Mouse (Mus musculus) hindbrain, postnatal 0 days (tissue): ENCODE measurements around the gene Fbxw18. TPM values are rescaled to one million over a fixed set of nuclear protein-coding genes. Genes with fewer than 3 reads are reported as not detected.
A peak's percentile ranks its signal among the peaks of the same experiment; 100 is the strongest.
"Not testable (repeated sequence)": the region's sequence is repeated elsewhere in the genome, so short reads cannot be mapped to it uniquely, and the experiment has no call there.

Experiments used
- ATAC-seq: fragments of 200-750 bp; cut with Nextera tagmentation; 2 replicates; pipeline ENCODE4 v1.8.0; 2017; ENCODE audit warnings: mild to moderate bottlenecking, moderate TSS enrichment, moderate library complexity
- DNase-seq: peaks from one replicate; pipeline ENCODE4 v3.0.0-alpha.2; 2015; ENCODE audit warnings: low spot score
- H3K27ac ChIP-seq: fragments of 300-500 bp; sonication (generic); 2 replicates; pipeline ENCODE4 v1.5.1; 2014; ENCODE audit warnings: mild to moderate bottlenecking
- H3K27me3 ChIP-seq: fragments of 300-500 bp; sonication (generic); 2 replicates; pipeline ENCODE4 v1.6.1; 2014; ENCODE audit warnings: low read length, mixed read lengths; ENCODE audit not compliant: insufficient read depth
- H3K36me3 ChIP-seq: fragments of 300-500 bp; sonication (generic); 2 replicates; pipeline ENCODE4 v1.6.1; 2014; ENCODE audit warnings: low read length, mixed read lengths; ENCODE audit not compliant: insufficient read depth
- H3K4me1 ChIP-seq: fragments of 300-500 bp; sonication (generic); 2 replicates; pipeline ENCODE4 v1.6.1; 2014; ENCODE audit warnings: antibody characterized with exemption, low read length, mixed read lengths; ENCODE audit not compliant: insufficient read depth
- H3K4me2 ChIP-seq: fragments of 300-500 bp; sonication (generic); 2 replicates; pipeline ENCODE4 v1.6.1; 2014; ENCODE audit warnings: low read depth, mild to moderate bottlenecking, low read length, moderate library complexity, mixed read lengths
- H3K4me3 ChIP-seq: fragments of 300-500 bp; sonication (generic); 2 replicates; pipeline ENCODE4 v1.5.1; 2014; ENCODE audit warnings: low read length
- H3K9ac ChIP-seq: fragments of 300-500 bp; sonication (generic); replicated peaks from 2 replicates; pipeline ENCODE4 v1.6.1; 2014; ENCODE audit warnings: mild to moderate bottlenecking, low read length, moderate library complexity, mixed read lengths
- H3K9me3 ChIP-seq: fragments of 300-500 bp; sonication (generic); 2 replicates; pipeline ENCODE4 v1.6.1; 2016; ENCODE audit warnings: low read length, mixed read lengths
- CTCF ChIP-seq: IDR thresholded peaks from 2 replicates; pipeline ENCODE4 v1.5.1; 2016; ENCODE audit warnings: antibody characterized with exemption, control low read depth, low read depth
- WGBS: fragments of 180-500 bp; shearing (Covaris S2); extraction: QIAGEN DNeasy Blood & Tissue Kit; methylation state at CpG from one replicate; pipeline ENCODE4 v1.1.7; 2014; 5-methylcytosine and 5-hydroxymethylcytosine counted together
- polyA plus RNA-seq: library from polyadenylated mRNA; unstranded; fragments of >200 nt; fragmentation: Nextera tagmentation; extraction: Ambion mirVana; gene quantifications from 2 replicates; pipeline ENCODE4 v1.2.1, GENCODE M21; 2015
- total RNA-seq: library from RNA; depleted of rRNA; stranded (reverse); fragments of >200 nt; gene quantifications from 2 replicates; pipeline ENCODE4 v1.2.3, GENCODE M21; 2014; rRNA removed

Gene Fbxw18
- total RNA-seq = 0.29 TPM in 1 of 2 replicates, not detected in the other
- polyA plus RNA-seq = 0.11 and 0.19 TPM in 2 replicates

DNA sequence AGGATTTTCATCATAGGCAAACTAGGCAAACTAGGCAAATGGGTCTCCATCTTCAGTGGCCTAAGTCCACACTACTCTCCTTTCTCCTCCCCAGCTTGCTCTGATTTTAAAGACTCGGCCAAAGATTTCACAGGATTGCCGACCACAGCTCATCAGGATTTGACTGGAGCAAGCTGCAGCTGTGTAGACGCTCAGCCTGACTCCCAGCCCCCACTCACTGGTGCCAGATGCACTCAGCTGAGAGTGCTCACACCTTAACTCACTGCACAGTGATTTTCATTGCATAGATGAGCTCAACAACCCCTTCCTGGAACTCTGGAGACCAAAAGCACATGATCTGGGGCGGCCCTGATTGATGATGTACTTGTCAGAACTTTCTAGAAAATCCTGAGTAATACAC, at the start of gene Fbxw18:
Fbxw18 (minus strand) TSS at position 101 of the 400 bp plus-strand sequence.
- DNase-seq, ATAC-seq: not testable (repeated sequence)
- 86% methylated on average over 4 of the region's 4 CpGs for WGBS

GRCm38 (mm10) chr9:109745989-109746388, 43.5 kb upstream of the Fbxw18 start, which contains the start of gene Fbxw26:
Gene Fbxw26 (minus strand): TSS chr9:109746089.
- DNase-seq, H3K36me3 ChIP-seq, H3K9ac ChIP-seq, H3K4me1 ChIP-seq, ATAC-seq, H3K4me3 ChIP-seq, H3K27ac ChIP-seq, H3K27me3 ChIP-seq, H3K4me2 ChIP-seq, H3K9me3 ChIP-seq: not testable (repeated sequence)
- 83% methylated on average over 3 of the region's 3 CpGs for WGBS

More for the DNA sequence above, at the start of gene Fbxw18:
- not testable (repeated sequence) for H3K4me2 ChIP-seq, H3K4me3 ChIP-seq, H3K27ac ChIP-seq, H3K9me3 ChIP-seq, H3K4me1 ChIP-seq, H3K9ac ChIP-seq, H3K36me3 ChIP-seq, H3K27me3 ChIP-seq

DNA sequence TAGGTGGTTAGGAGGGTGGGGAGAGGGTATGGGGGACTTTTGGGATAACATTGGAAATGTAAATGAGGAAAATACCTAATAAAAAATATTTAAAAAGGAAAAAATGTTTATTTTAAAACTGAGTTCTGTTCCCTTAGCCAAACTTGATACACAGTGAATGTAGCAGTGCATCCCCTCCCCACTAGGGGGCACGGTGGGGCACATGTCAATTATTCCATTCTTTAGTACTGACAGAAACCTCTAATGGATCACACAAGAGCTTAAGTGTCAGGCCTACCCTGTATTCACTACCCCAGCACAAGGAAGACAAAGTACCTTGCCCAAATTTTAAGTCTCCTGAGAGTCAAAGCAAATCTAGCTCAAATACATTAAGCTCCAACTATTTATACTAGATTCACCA, 17.2 kb downstream of the Fbxw18 start:
- no peak overlapping the region for H3K4me2 ChIP-seq
- H3K27ac ChIP-seq = no peak overlapping the region
- H3K36me3 ChIP-seq = no peaks in the 10 kb centered on the region
- WGBS = 11% methylated on average over 1 of the region's 1 CpGs
- no peaks in the 10 kb centered on the region for H3K9me3 ChIP-seq
- TF ChIP-seq CTCF = peak; percentile 59
- DNase-seq (no peak), ATAC-seq (no peak)
- H3K27me3 ChIP-seq = no peaks in the 10 kb centered on the region
- no peak overlapping the region for H3K9ac ChIP-seq
- no peak overlapping the region for H3K4me3 ChIP-seq
- no peaks in the 10 kb centered on the region for H3K4me1 ChIP-seq

GRCm38 (mm10) chr9:109664552-109664951, 37.9 kb downstream of the Fbxw18 start, which contains the start of gene Fbxw25:
Gene Fbxw25 (minus strand): TSS chr9:109664652.
- H3K9ac ChIP-seq, H3K4me2 ChIP-seq, DNase-seq, H3K4me1 ChIP-seq, ATAC-seq, H3K27me3 ChIP-seq, H3K4me3 ChIP-seq, H3K27ac ChIP-seq, H3K9me3 ChIP-seq, H3K36me3 ChIP-seq: not testable (repeated sequence)
- WGBS = 65% methylated on average over 2 of the region's 2 CpGs

Other genes with a start within 250 kb of the Fbxw18 start
- gene Fbxw19, start 206.8 kb downstream of the Fbxw18 start, total RNA-seq = not detected in 2 replicates
- gene Fbxw19, start 206.8 kb downstream of the Fbxw18 start, polyA plus RNA-seq = not detected in 2 replicates
- gene Fbxw15, start 134.4 kb downstream of the Fbxw18 start, total RNA-seq = not detected in 2 replicates
- not detected in 2 replicates for gene Fbxw15, start 134.4 kb downstream of the Fbxw18 start, polyA plus RNA-seq
- gene Fbxw24, start 76.6 kb downstream of the Fbxw18 start, total RNA-seq = not detected in 2 replicates
- gene Fbxw24, start 76.6 kb downstream of the Fbxw18 start, polyA plus RNA-seq = not detected in 2 replicates
- gene Fbxw25, start 38.0 kb downstream of the Fbxw18 start, total RNA-seq = 0.16 TPM in 1 of 2 replicates, not detected in the other
- gene Fbxw25, start 38.0 kb downstream of the Fbxw18 start, polyA plus RNA-seq = not detected in 2 replicates
- 0.10 TPM in 1 of 2 replicates, not detected in the other for gene Fbxw26, start 43.4 kb upstream of the Fbxw18 start, total RNA-seq
- not detected in 2 replicates for gene Fbxw26, start 43.4 kb upstream of the Fbxw18 start, polyA plus RNA-seq
- not detected in 2 replicates for gene Fbxw27, start 88.0 kb upstream of the Fbxw18 start, total RNA-seq
- not detected in 2 replicates for gene Fbxw27, start 88.0 kb upstream of the Fbxw18 start, polyA plus RNA-seq
- not detected in 2 replicates for gene Spink8, start 109.6 kb upstream of the Fbxw18 start, total RNA-seq
- 0.24 TPM in 1 of 2 replicates, not detected in the other for gene Spink8, start 109.6 kb upstream of the Fbxw18 start, polyA plus RNA-seq
- 30.8 and 43.1 TPM in 2 replicates for gene Nme6, start 130.0 kb upstream of the Fbxw18 start, total RNA-seq
- gene Nme6, start 130.0 kb upstream of the Fbxw18 start, polyA plus RNA-seq = 47.2 and 52.9 TPM in 2 replicates
- gene Camp, start 146.9 kb upstream of the Fbxw18 start, total RNA-seq = 0.21 TPM in 1 of 2 replicates, not detected in the other
- gene Camp, start 146.9 kb upstream of the Fbxw18 start, polyA plus RNA-seq = 0.91 and 1.3 TPM in 2 replicates
- 11.0 and 12.4 TPM in 2 replicates for gene Cdc25a, start 172.9 kb upstream of the Fbxw18 start, total RNA-seq
- 8.1 and 10.4 TPM in 2 replicates for gene Cdc25a, start 172.9 kb upstream of the Fbxw18 start, polyA plus RNA-seq
- 247 and 254 TPM in 2 replicates for gene Map4, start 228.8 kb upstream of the Fbxw18 start, total RNA-seq
- gene Map4, start 228.8 kb upstream of the Fbxw18 start, polyA plus RNA-seq = 196 and 207 TPM in 2 replicates